Mouse (Mus musculus) kidney, adult 9 months (tissue): ENCODE data around the gene Rpl10a.
"Not testable (repeated sequence)": the region's sequence is repeated elsewhere in the genome, so short reads cannot be mapped to it uniquely, and the experiment has no call there.

ENCODE experiments used
- DNase-seq: peaks from one replicate; pipeline ENCODE4 v3.0.0; 2022

Gene Rpl10a

DNA sequence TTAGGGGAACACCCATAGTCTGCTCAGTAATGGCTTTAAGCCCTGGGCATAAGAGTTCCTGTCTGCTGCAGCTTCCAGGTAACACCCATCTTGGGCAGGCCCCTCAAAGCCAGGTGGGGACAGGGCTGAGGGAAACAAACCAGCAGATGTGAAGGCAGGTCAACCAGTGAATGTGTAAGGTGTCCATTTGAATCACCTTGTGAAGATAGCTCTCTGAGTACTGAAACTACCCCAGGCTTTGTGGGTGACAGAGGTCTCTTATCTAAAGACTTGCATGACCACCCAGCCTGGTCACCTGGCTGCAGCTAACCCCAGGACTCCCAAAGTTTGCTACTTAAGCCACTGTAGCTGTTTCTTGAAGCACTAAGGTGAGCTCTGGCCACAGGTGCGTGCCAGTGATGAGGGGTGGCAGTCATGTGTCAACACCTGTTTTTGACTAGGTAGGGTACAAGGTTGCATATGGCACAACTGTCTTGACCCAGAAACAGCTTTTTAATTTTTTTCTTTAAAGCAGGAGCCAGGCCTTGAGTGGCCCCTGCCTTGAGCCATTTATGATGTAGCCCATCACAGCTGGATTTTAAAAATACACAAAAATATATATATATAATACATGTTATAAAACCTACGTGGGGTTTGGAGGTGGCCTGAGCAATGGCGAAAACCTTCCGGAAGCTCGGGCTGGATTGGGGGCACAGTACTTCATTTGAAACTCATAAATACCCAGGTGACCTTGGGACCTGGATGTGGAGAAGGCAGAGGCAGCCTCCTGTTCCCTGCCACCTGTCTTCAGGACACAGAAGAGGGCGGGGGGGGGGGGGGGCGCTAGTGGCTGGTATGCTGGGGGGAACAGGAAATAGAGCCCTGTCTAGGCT is 3.2 kb downstream of the Rpl10a start:
- no peak for DNase-seq

GRCm38 (mm10) chr17:28332113-28332914 is 4.0 kb downstream of the Rpl10a start:
- no peak for DNase-seq

DNA sequence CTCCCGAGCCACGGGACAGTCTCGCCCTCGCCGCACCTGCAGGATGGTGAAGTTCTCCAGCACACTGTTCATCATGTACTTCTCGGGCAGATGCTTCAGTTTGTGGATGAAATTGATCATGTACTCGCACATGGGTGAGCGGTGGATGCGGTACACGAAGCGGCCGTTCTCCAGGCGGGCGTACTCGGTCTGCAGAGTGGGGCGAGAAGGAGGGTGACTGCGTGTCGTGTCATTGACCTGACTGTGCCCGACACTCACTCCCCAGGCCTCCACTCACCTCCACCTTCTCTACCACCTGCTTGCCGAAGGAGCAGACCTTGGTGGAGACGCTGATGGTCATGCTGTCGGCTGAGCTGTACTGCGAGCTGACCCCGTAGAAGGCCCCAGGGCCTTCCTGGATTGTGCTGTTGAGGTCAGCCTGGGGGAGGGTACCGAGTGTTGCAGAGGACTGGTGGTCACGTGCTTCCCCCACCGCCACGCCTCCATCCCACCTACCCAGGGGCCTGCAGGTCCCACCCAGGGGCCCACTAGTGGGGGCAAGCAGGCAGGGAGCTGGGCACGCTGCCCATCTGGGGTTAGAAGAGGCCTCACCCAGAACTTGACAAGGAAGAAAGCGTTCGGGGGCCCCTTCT is 4.8 kb downstream of the Rpl10a start:
- no peak for DNase-seq

DNA sequence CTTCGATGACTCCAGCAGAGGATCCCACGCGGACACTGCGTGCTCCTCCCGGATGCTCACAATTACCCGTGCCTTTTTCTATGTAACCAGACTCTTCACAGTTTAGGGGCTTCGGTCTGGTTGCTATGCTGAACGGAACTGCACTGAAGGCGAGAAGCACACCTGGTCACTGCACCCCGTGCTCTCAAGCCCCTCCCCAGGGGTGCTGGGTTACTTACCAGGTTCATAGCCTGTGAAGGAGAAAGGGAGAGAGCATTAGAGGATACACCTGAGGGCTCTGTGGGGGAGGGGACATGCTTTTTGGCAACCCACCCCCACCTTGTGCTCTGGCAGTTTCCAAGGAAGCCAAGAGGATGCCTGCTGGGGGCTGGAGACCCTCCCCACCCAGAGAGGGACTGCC is 7.0 kb downstream of the Rpl10a start:
- no peak for DNase-seq

DNA sequence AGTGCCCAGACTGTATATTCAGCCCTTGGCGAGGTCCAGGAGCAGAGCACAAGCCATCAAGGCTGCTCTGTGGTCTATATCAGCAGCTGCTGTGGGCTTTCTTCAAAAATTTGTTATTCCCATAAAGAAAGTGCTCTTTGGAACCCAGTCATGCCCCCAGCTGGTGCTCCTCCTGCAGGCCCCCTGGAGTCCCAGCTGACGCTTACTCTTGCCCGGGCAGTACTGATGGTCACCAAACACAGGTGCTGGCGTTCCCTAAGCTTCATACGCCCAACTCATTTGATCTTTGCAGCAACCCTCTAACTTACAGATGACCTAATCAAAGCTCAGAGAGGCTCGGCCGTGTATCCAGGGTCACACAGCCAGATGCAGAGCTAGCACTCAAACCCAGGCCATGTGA is 9.3 kb downstream of the Rpl10a start:
- no peak for DNase-seq

DNA sequence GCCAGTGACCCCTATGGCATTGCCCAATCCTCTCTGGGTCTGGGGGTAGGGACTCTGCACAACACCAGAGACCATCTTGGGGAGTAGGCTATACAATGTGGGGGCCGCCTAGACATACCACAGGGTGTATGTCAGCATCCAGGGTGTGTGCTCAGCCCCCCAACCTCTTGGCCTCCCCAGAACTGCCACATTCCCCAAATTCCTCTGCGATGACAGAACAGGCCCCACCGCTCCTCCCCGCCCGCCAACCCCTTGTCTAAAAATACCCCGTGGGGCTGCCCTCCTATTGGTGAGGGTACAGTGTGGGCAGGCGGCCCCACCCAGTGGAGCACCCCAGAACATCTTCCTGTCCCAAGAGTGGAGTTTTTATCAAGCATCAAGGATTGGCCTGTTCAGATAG is 12.3 kb downstream of the Rpl10a start:
- no peak for DNase-seq

- peak; percentile 96 for DNase-seq
These were observed 12.8 kb downstream of the Rpl10a start for GRCm38 (mm10) chr17:28341091-28341490.

GRCm38 (mm10) chr17:28344050-28344607 is 15.9 kb downstream of the Rpl10a start:
- DNase-seq = no peak

DNA sequence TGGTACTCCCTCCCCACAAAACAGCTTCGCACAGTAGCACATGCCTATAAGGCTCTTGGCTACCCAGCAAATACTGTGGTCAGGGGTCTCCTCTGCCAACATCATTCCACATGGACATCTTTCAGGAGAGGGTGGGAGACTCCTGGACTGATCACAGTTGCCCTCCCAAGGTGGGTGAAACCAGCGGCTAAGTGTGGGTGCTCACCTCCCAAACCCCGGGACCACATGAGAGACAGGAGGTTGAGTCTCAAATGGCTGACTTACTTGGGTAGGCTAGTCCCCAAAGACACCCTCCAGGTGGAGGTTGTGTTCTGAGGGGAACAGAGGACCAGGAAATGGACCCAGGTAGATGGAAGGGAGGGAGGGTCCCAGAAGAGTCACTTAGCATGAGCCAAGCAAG is 16.4 kb downstream of the Rpl10a start:
- no peak for DNase-seq

DNA sequence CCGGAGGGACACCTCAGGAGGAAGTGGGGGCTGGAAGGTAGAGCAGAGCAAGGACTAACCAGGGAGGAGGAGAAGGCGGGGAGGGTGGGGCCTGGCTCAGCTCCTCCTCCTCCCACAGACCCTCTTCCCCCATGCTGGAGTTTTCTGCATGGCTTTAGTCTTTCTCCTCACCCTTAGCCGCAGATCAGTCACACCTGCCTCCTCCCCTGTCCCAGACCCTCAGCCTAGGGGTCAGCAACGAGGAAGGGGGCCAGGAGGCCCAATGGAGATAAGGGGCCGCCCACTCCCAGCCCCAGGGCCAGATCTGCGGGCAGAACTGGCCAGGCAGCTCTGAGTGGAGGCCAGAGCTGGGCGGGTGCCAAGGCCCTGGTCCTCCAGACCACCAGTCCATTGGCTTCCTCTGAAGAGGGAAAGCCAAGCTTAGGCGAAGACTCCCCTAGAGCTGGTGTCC is 17.0 kb downstream of the Rpl10a start:
- DNase-seq = no peak

- DNase-seq = no peak
These were observed 17.6 kb downstream of the Rpl10a start for GRCm38 (mm10) chr17:28345882-28346281.

DNA sequence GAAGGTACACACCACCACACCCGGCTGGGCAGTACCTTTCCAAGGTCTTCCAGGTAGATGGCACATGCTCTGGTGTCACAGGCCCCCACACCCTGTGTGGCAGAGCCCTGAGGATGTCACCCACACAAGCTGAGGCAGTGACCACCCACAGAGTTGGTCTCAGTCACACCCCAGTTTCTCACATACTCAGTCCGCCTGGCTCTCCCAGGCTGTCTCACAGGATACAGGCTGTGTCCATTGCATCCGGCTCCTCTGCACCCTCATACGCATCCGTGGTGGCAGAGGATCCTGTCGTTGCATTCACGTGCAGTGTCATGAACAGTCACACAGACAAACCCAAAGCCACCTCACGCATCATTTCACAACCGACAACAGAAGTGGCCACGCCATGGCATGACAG is 19.1 kb downstream of the Rpl10a start:
- no peak for DNase-seq

GRCm38 (mm10) chr17:28348211-28348610 is 19.9 kb downstream of the Rpl10a start:
- no peak for DNase-seq

DNA sequence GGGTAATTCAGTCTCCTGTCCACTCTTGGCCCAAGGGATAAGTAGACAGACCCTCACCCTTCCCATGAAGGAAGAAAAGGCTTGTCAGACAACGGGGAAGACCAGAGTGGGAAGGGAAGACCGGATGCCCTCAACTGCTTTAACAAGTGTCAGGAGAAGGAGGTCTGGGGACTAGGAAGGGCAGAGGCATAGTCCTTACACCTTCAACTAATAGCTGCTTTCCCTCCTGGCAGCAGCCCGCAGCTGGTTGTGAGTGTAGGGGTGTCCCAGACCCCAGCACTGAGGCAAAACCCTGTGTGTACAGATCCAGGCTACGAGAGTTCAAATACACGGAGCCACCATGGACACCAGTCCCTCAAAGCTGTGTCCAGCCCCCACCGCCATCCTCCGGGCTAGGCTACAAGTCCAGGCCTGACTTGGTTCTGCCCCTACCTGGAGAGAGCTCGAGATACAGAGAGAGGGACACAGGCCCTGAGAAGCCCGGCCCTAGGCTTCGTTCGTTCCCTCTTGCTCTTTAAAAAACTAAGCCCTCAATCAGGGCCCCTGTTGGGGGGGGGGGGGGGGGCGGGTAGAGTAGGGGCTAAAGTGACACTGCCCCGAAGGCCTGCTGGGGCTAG is 21.1 kb downstream of the Rpl10a start:
- DNase-seq = no peak

DNA sequence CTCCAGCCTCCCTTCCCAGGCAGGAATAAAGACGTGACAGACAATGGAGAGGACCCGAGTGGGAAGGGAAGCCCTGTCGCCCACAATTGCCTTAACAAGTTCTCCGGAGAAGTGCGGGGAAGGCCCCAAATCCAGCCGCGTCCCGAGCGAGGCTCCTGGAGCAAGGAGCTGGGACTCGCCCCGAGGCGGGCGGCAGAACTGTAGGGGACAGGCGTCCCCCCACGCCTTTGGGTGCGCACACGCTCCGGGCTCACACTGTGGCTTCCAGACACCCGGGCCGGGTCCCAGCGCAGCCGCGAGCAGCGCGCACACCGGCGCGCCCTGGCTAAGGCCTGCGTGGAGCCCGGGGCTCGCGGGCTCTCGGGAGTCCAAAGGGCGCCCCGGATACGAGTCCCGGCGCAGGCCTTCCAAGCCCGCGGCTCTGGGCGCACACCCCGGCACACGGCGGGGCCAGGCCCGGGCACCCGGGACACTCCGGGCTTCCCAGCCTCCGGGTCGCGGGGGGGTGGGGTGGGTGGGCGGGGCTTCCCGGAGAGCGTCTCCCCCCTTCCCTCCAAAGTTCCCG is 21.7 kb downstream of the Rpl10a start:
- DNase-seq = peak; percentile 82

GRCm38 (mm10) chr17:28350466-28351352 is 22.4 kb downstream of the Rpl10a start, which contains the start of gene Tead3:
Gene Tead3, minus strand, starts transcription at chr17:28350817.
- DNase-seq = peak; percentile 80

GRCm38 (mm10) chr17:28351353-28351890 is 23.2 kb downstream of the Rpl10a start:
- DNase-seq = no peak

- no peak for DNase-seq
These were observed 23.7 kb downstream of the Rpl10a start for GRCm38 (mm10) chr17:28352018-28352417.

GRCm38 (mm10) chr17:28355871-28356270 is 27.6 kb downstream of the Rpl10a start:
- no peak for DNase-seq

DNA sequence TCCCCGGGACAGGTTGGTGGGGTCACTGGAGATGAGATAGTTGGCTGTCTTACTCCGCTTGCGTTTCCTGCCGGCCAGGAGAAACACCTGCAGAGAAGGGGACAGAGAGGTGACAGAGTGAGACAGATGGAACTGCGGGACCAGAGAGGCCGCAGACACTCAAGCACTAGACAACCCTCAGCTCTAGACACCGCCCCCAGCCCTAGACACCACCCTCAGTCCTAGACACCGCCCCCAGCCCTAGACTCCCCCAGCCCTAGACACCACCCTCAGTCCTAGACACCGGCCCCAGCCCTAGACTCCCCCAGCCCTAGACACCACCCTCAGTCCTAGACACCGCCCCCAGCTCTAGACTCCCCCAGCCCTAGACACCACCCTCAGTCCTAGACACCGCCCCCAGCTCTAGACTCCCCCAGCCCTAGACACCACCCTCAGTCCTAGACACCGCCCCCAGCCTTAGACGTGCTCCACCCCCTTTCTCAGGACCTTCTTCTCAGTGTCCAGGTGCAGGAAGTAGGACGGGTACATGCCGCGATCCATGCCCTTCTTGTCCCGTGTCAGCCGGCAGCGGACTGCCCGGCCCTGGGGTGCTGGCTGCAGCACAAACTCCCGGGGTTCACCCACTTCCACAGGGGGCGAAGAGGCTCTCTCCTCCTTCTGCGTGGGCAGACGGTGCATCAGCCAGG is 30.4 kb downstream of the Rpl10a start:
- DNase-seq = not testable (repeated sequence)
